Mouse (Mus musculus) kidney, embryonic 15.5 days (tissue): ENCODE measurements around the gene Arid3a. TPM values are rescaled to one million over a fixed set of nuclear protein-coding genes. Genes with fewer than 3 reads are reported as not detected.
"Not testable (repeated sequence)": the region's sequence is repeated elsewhere in the genome, so short reads cannot be mapped to it uniquely, and the experiment has no call there.

Experiments
- ATAC-seq: fragments of 200-750 bp; cut with Nextera tagmentation; replicated peaks from 2 replicates; pipeline ENCODE4 v1.8.0; 2017; ENCODE audit warnings: moderate TSS enrichment; ENCODE audit not compliant: low FRiP score
- H3K27ac ChIP-seq: fragments of 300-500 bp; sonication (generic); 2 replicates; pipeline ENCODE4 v1.5.1; 2015; ENCODE audit warnings: mild to moderate bottlenecking, inconsistent platforms
- H3K27me3 ChIP-seq: fragments of 300-500 bp; sonication (generic); 2 replicates; pipeline ENCODE4 v1.6.1; 2015; ENCODE audit warnings: inconsistent platforms
- H3K36me3 ChIP-seq: fragments of 300-500 bp; sonication (generic); 2 replicates; pipeline ENCODE4 v1.6.1; 2015; ENCODE audit warnings: inconsistent platforms
- H3K4me1 ChIP-seq: fragments of 300-500 bp; sonication (generic); 2 replicates; pipeline ENCODE4 v1.6.1; 2015; ENCODE audit warnings: inconsistent platforms
- H3K4me2 ChIP-seq: fragments of 300-500 bp; sonication (generic); 2 replicates; pipeline ENCODE4 v1.6.1; 2015; ENCODE audit warnings: moderate library complexity, mild to moderate bottlenecking, inconsistent platforms
- H3K4me3 ChIP-seq: fragments of 300-500 bp; sonication (generic); replicated peaks from 2 replicates; pipeline ENCODE4 v1.5.1; 2015; ENCODE audit warnings: mild to moderate bottlenecking, inconsistent platforms
- H3K9ac ChIP-seq: fragments of 300-500 bp; sonication (generic); 2 replicates; pipeline ENCODE4 v1.6.1; 2015; ENCODE audit warnings: mild to moderate bottlenecking, inconsistent platforms
- H3K9me3 ChIP-seq: fragments of 300-500 bp; sonication (generic); replicated peaks from 2 replicates; pipeline ENCODE4 v1.6.1; 2016; ENCODE audit warnings: inconsistent platforms
- whole genome bisulfite sequencing: fragments of 180-500 bp; shearing (Covaris S2); methylation state at CpG from one replicate; pipeline ENCODE4 v1.1.7; 2015; ENCODE audit warnings: mixed read lengths; 5-methylcytosine and 5-hydroxymethylcytosine counted together
- polyA plus RNA-seq: library from polyadenylated mRNA; unstranded; fragments of >200 nt; fragmentation: Nextera tagmentation; extraction: Ambion mirVana; gene quantifications from 2 replicates; pipeline ENCODE4 v1.2.1, GENCODE M21; 2015

Gene Arid3a
- polyA plus RNA-seq, 1 experiment from 2014 or later = 7.3 TPM

DNA sequence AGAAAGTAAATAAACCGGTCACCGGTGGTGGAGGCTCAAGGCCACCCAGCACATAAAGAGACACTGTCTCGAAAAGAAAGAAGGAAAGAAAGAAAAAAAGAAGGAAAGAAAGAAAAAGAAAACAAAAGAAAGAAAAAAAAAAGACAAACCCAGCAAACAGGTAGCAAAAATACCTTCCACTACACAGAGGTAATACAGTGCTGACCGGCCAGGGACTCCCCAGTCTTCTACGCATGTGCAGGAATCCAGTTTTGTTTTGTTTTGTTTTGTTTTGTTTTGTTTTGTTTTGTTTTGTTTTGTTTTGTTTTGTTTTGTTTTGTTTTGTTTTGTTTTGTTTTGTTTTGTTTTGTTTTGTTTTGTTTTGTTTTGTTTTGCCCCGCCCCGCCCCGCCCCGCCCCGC lies 32.6 kb downstream of the Arid3a start:
- H3K9me3 ChIP-seq, H3K27me3 ChIP-seq, ATAC-seq, H3K9ac ChIP-seq, H3K27ac ChIP-seq: not testable (repeated sequence)
- peaks cover 32% of the 10 kb centered on the region for H3K36me3 ChIP-seq
- H3K4me1 ChIP-seq = peaks cover 36% of the 10 kb centered on the region
- WGBS = 31% methylated on average over 10 of the region's 10 CpGs
- H3K4me2 ChIP-seq = peak overlapping the region; percentile 83
- H3K4me3 ChIP-seq = peak overlapping the region; percentile 99

DNA sequence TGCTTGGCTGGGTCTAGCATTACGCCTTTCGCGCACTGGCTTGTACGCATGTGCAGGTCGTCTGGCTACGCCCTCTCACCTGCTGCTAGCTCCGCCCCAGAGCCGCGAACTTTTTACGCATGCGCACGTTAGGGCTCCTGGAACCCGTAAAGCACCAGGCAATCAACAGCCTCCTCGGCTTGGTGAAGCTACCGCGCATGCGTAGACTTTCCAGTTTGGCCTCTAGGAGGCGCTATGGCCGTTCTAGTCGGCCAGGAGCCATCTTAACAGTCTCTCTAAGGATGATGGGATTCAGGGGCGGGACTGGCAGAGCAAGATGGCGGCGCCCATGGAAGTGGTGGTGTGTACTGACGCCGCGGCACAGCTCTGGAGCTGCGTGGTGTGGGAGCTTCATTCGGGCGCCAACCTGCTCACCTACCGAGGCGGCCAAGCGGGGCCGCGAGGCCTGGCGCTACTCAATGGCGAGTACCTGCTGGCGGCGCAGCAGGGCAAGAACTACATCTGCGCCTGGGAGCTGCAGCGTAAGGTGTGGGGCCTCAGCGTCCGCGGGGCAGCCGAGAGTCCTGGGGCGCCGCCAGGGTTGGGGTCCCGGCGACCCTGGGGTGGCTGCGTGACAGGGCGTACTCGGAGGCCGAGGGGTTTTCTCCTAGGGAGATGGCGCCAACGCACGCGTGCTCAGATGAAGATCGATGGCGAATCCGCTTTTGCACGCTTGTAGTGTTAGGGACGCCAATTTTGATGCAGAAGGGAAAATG lies 33.2 kb downstream of the Arid3a start, which contains the start of gene Wdr18:
Wdr18 (plus strand) TSS at position 306 of the 755 bp plus-strand sequence.
- Histone ChIP-seq H3K4me3 (peak within 1 kb of the TSS; percentile 99), H3K36me3 (peaks cover 38% of the 10 kb centered on the region), H3K27ac (peak within 1 kb of the TSS; percentile 82), H3K9me3 (no peaks in the 10 kb centered on the region), H3K27me3 (no peaks in the 10 kb centered on the region), H3K4me2 (peak within 1 kb of the TSS; percentile 83), H3K9ac (peak within 1 kb of the TSS; percentile 92), H3K4me1 (peaks cover 36% of the 10 kb centered on the region)
- peak; percentile 94 for ATAC-seq
- under 1% methylated on average over 61 of the region's 61 CpGs for WGBS

GRCm38 (mm10) chr10:79960671-79961294 lies 33.9 kb downstream of the Arid3a start:
- H3K9ac ChIP-seq = peak overlapping the region; percentile 92
- no peaks in the 10 kb centered on the region for H3K9me3 ChIP-seq
- H3K27ac ChIP-seq = peak overlapping the region; percentile 82; the same call in 1 of the 2 replicates
- WGBS = 13% methylated on average over 10 of the region's 10 CpGs
- H3K4me1 ChIP-seq = peaks cover 34% of the 10 kb centered on the region
- peak overlapping the region; percentile 83 for H3K4me2 ChIP-seq
- no peaks in the 10 kb centered on the region for H3K27me3 ChIP-seq
- H3K4me3 ChIP-seq = peak overlapping the region; percentile 99
- H3K36me3 ChIP-seq = peaks cover 46% of the 10 kb centered on the region
- no peak for ATAC-seq

DNA sequence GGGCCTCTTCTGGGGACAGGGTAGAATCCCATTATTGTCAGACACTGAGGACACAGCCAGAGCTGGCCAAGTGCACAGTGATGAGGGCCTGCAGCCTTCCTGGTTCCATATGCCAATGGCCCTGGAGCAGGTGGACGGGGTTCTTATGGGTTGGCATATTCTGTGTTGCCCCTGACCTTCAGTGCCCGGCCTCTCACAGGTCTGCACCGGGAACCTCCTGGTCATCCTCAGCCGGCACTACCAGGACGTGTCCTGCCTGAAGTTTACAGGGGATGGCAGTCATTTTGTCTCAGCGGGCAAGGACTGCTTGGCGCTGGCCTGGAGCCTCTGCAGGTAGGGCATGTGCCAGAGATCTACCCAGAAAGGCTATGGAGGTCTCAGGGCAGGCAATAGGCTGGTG lies 37.9 kb downstream of the Arid3a start:
- no peak for ATAC-seq

GRCm38 (mm10) chr10:79965325-79965724 lies 38.5 kb downstream of the Arid3a start:
- Histone ChIP-seq H3K27ac (no peak overlapping the region), H3K27me3 (0 out of 2 replicates have a peak, but pooled peaks cover 7% of the 10 kb centered on the region), H3K4me1 (peaks cover 11% of the 10 kb centered on the region), H3K9me3 (no peaks in the 10 kb centered on the region), H3K36me3 (peaks cover 76% of the 10 kb centered on the region), H3K4me2 (no peak overlapping the region), H3K9ac (no peak overlapping the region), H3K4me3 (no peak overlapping the region)
- WGBS = 82% methylated on average over 5 of the region's 5 CpGs
- no peak for ATAC-seq

More for the DNA sequence above, 37.9 kb downstream of the Arid3a start:
- Histone ChIP-seq H3K4me1 (peaks cover 11% of the 10 kb centered on the region), H3K4me2 (no peak overlapping the region), H3K27me3 (0 out of 2 replicates have a peak, but pooled peaks cover 2% of the 10 kb centered on the region), H3K4me3 (no peak overlapping the region), H3K36me3 (peaks cover 76% of the 10 kb centered on the region), H3K9ac (no peak overlapping the region), H3K27ac (no peak overlapping the region), H3K9me3 (no peaks in the 10 kb centered on the region)
- WGBS = 95% methylated on average over 7 of the region's 7 CpGs

GRCm38 (mm10) chr10:79966886-79967400 lies 40.1 kb downstream of the Arid3a start:
- WGBS = 91% methylated on average over 5 of the region's 5 CpGs
- no peak overlapping the region for H3K4me3 ChIP-seq
- H3K9ac ChIP-seq = no peak overlapping the region
- no peak overlapping the region for H3K4me2 ChIP-seq
- H3K4me1 ChIP-seq = peaks cover 15% of the 10 kb centered on the region
- H3K27me3 ChIP-seq = peaks cover 21% of the 10 kb centered on the region
- H3K36me3 ChIP-seq = peaks cover 69% of the 10 kb centered on the region
- no peak overlapping the region for H3K27ac ChIP-seq
- ATAC-seq = no peak
- no peaks in the 10 kb centered on the region for H3K9me3 ChIP-seq

DNA sequence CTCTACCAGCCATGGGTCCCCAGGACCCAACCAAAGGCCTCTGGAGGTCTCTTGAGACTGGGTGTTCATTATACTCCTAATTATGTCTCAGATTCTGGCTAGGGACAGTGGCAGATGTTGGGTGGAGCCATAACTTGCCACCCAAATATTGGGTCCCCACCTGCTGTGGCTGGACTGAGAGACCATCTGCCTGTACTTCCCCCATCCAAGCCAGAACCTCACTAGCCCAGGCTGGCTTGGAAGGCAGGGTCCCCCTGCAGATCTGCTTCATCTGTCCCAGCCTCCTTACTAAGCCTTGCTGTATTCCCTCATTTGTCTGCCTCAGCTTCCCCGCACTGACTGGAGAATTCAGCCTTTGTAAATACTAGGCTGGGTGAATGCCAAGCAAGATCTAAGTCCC lies 41.3 kb downstream of the Arid3a start:
- Histone ChIP-seq H3K4me3 (no peak overlapping the region), H3K9ac (no peak overlapping the region), H3K4me2 (no peak overlapping the region), H3K27me3 (peaks cover 29% of the 10 kb centered on the region), H3K36me3 (peaks cover 56% of the 10 kb centered on the region), H3K9me3 (no peaks in the 10 kb centered on the region), H3K4me1 (peaks cover 20% of the 10 kb centered on the region), H3K27ac (no peak overlapping the region)
- ATAC-seq = no peak
- WGBS = 86% methylated on average over 1 of the region's 1 CpGs

- WGBS = 7% methylated on average over 3 of the region's 3 CpGs
- no peak overlapping the region for H3K4me3 ChIP-seq
- H3K36me3 ChIP-seq = peaks cover 52% of the 10 kb centered on the region
- no peaks in the 10 kb centered on the region for H3K9me3 ChIP-seq
- H3K27ac ChIP-seq = no peak overlapping the region
- H3K4me1 ChIP-seq = peaks cover 20% of the 10 kb centered on the region
- no peak overlapping the region for H3K9ac ChIP-seq
- ATAC-seq = no peak
- peaks cover 29% of the 10 kb centered on the region for H3K27me3 ChIP-seq
- no peak overlapping the region for H3K4me2 ChIP-seq
Observed at GRCm38 (mm10) chr10:79969124-79969568, 42.3 kb downstream of the Arid3a start.

DNA sequence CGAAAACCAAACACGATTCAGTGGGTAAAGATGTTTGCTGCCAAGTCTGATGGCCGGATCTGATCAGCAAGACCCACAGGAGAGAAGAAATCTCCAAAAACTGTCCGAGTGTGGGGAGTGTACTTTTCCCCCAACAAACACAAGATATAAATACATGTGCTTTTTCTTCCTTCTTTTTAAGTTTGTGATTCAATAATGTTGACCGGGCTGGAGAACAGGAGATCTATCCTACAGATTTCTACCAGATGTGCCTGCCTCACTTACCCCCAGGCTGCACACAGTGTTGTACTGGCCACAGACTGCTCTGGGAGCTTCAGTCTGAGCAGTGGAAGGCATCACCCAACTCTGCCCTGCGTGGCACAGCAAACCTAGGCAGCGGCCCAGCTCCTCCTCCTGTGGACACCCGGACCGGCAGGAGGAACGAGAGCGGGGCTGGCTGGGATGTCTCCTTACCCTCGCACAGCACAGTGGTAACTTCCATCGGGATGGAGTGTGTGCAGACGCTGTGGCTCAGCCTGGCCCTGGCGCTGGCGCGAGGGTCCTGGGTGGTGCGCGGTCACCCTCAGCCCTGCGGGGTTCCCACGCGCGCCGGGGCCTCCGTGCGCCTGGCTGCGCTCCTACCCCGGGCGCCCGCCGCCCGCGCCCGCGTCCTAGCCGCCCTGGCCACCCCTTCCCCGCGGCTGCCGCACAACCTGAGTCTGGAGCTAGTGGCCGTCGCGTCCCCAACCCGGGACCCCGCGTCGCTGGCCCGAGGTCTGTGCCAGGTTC lies 43.8 kb downstream of the Arid3a start, which contains the start of gene Grin3b:
Grin3b (plus strand) TSS at position 301 of the 768 bp plus-strand sequence.
- peaks cover 51% of the 10 kb centered on the region for H3K36me3 ChIP-seq
- H3K4me1 ChIP-seq = peaks cover 23% of the 10 kb centered on the region
- WGBS = 8% methylated on average over 46 of the region's 47 CpGs
- H3K9me3 ChIP-seq = no peaks in the 10 kb centered on the region
- H3K4me2 ChIP-seq = peak within 1 kb of the TSS; percentile 92
- H3K9ac ChIP-seq = peak within 1 kb of the TSS; percentile 47
- no peak within 1 kb of the TSS for H3K27ac ChIP-seq
- ATAC-seq = peak; percentile 16; the same call in 1 of the 2 replicates
- H3K27me3 ChIP-seq = peaks cover 29% of the 10 kb centered on the region
- H3K4me3 ChIP-seq = peak within 1 kb of the TSS; percentile 45

GRCm38 (mm10) chr10:79971183-79971497 lies 44.3 kb downstream of the Arid3a start:
- H3K36me3 ChIP-seq = peaks cover 51% of the 10 kb centered on the region
- 0 out of 2 replicates have a peak, but pooled peaks have one; percentile 1 for ATAC-seq
- peak overlapping the region; percentile 47 for H3K9ac ChIP-seq
- H3K4me3 ChIP-seq = peak overlapping the region; percentile 45
- no peak overlapping the region for H3K27ac ChIP-seq
- peak overlapping the region; percentile 92 for H3K4me2 ChIP-seq
- peaks cover 29% of the 10 kb centered on the region for H3K27me3 ChIP-seq
- peaks cover 23% of the 10 kb centered on the region for H3K4me1 ChIP-seq
- WGBS = 3% methylated on average over 21 of the region's 21 CpGs
- no peaks in the 10 kb centered on the region for H3K9me3 ChIP-seq

GRCm38 (mm10) chr10:79972831-79973230 lies 46.0 kb downstream of the Arid3a start:
- Histone ChIP-seq H3K4me1 (peaks cover 23% of the 10 kb centered on the region), H3K9ac (no peak overlapping the region; the same call in 1 of the 2 replicates), H3K4me2 (no peak overlapping the region), H3K9me3 (no peaks in the 10 kb centered on the region), H3K36me3 (peaks cover 51% of the 10 kb centered on the region), H3K27ac (no peak overlapping the region), H3K4me3 (no peak overlapping the region), H3K27me3 (peaks cover 29% of the 10 kb centered on the region)
- WGBS = 53% methylated on average over 14 of the region's 14 CpGs
- ATAC-seq = no peak
